Comparison of ENCODE assay signal across 9 mouse cellular contexts in genomic region chr2:153496301-153496700, GRCm38 (mm10). TPM values are rescaled to one million over a fixed set of nuclear protein-coding genes. Genes with fewer than 3 reads are reported as not detected.
A peak's percentile ranks its signal among the peaks of the same experiment; 100 is the strongest.
DNase-seq lines count a peak whose midpoint lies in the region; ATAC-seq and TF ChIP-seq lines count a peak whose summit lies in the region.
"Had no signal": no experiment of that assay in that cellular context is flagged by ENCODE, and none has a peak within 500 bp of the region (broad histone marks: within the 10 kb centered on the region; RNA-seq: fewer than 3 reads in every experiment).

No protein-coding gene starts in this region.

- 91% methylated on average over 6 of the region's 6 CpGs for WGBS in lung, postnatal 0 days
- WGBS in forebrain, embryonic 13.5 days: 82% methylated on average over 6 of the region's 6 CpGs
- 83% methylated on average over 6 of the region's 6 CpGs for WGBS in liver, adult 2 months
- 82% methylated on average over 6 of the region's 6 CpGs for WGBS in neural tube, embryonic 12.5 days

- peaks cover 9% of the 10 kb centered on the region; the same call in 1 of the 2 replicates for H3K4me1 ChIP-seq in lung, postnatal 0 days (ENCODE audit: insufficient read depth, low read depth, low read length)
- H3K4me1 ChIP-seq in forebrain, embryonic 13.5 days: peaks cover 57% of the 10 kb centered on the region
- H3K4me1 ChIP-seq in liver, adult 2 months (ENCODE audit: control insufficient read depth, insufficient read depth, low read length): peaks cover 13% of the 10 kb centered on the region; the same call in 1 of the 2 replicates
- H3K4me1 ChIP-seq in neural tube, embryonic 12.5 days: peaks cover 52% of the 10 kb centered on the region

- no peak overlapping the region for H3K27ac ChIP-seq in lung, postnatal 0 days (ENCODE audit: low read length)
- peak overlapping the region; percentile 83 for H3K27ac ChIP-seq in forebrain, embryonic 13.5 days
- no peak overlapping the region for H3K27ac ChIP-seq in liver, adult 2 months (replicated peaks; ENCODE audit: insufficient read depth, low read depth, low read length)
- H3K27ac ChIP-seq in neural tube, embryonic 12.5 days: 0 out of 2 replicates have a peak overlapping the region, but pooled peaks have one; percentile 42

- TF ChIP-seq CTCF in lung, postnatal 0 days (IDR thresholded peaks at IDR 0.05): no peak
- TF ChIP-seq CTCF in liver, adult 2 months (IDR thresholded peaks at IDR 0.05; ENCODE audit: low read depth, low read length): no peak

- H3K9ac ChIP-seq in lung, postnatal 0 days (replicated peaks; ENCODE audit: low read depth): no peak overlapping the region
- H3K9ac ChIP-seq in forebrain, embryonic 13.5 days: no peak overlapping the region
- H3K9ac ChIP-seq in liver, adult 2 months (ENCODE audit: low read depth, low read length): no peak overlapping the region
- H3K9ac ChIP-seq in neural tube, embryonic 12.5 days: peak overlapping the region; percentile 35; the same call in 1 of the 2 replicates

- no peaks in the 10 kb centered on the region for H3K36me3 ChIP-seq in lung, postnatal 0 days (ENCODE audit: insufficient read depth, low read length)
- no peaks in the 10 kb centered on the region for H3K36me3 ChIP-seq in forebrain, embryonic 13.5 days (ENCODE audit: poor library complexity, severe bottlenecking)
- no peaks in the 10 kb centered on the region for H3K36me3 ChIP-seq in liver, adult 2 months (ENCODE audit: control insufficient read depth, insufficient read depth, low read length)
- H3K36me3 ChIP-seq in neural tube, embryonic 12.5 days: no peaks in the 10 kb centered on the region

- no peak overlapping the region for H3K4me3 ChIP-seq in lung, postnatal 0 days (ENCODE audit: low read depth, low read length)
- no peak overlapping the region for H3K4me3 ChIP-seq in forebrain, embryonic 13.5 days
- no peak overlapping the region for H3K4me3 ChIP-seq in liver, adult 2 months (ENCODE audit: insufficient read depth, low read depth, low read length)
- H3K4me3 ChIP-seq in neural tube, embryonic 12.5 days: no peak overlapping the region

- TF ChIP-seq POLR2A in liver, adult 2 months (IDR thresholded peaks at IDR 0.05; ENCODE audit: extremely low read depth, insufficient read depth, low read length): no peak

- no peak overlapping the region for H3K4me2 ChIP-seq in lung, postnatal 0 days (replicated peaks; ENCODE audit: low read depth, low read length)
- no peak overlapping the region for H3K4me2 ChIP-seq in forebrain, embryonic 13.5 days
- no peak overlapping the region for H3K4me2 ChIP-seq in neural tube, embryonic 12.5 days (replicated peaks)

- H3K27me3 ChIP-seq in lung, postnatal 0 days (replicated peaks; ENCODE audit: insufficient read depth, low read length): 0 out of 2 replicates have a peak, but pooled peaks cover 3% of the 10 kb centered on the region
- 0 out of 2 replicates have a peak, but pooled peaks cover 8% of the 10 kb centered on the region for H3K27me3 ChIP-seq in forebrain, embryonic 13.5 days
- no peaks in the 10 kb centered on the region for H3K27me3 ChIP-seq in liver, adult 2 months (ENCODE audit: control insufficient read depth, insufficient read depth, low read length)
- peaks cover 54% of the 10 kb centered on the region for H3K27me3 ChIP-seq in neural tube, embryonic 12.5 days (replicated peaks)

- ATAC-seq in lung, postnatal 0 days: no peak
- no peak for ATAC-seq in forebrain, embryonic 13.5 days
- no peak for ATAC-seq in neural tube, embryonic 12.5 days (ENCODE audit: low FRiP score, low read depth)

- no peak for TF ChIP-seq EP300 in lung, postnatal 0 days (IDR thresholded peaks at IDR 0.05)

- no peaks in the 10 kb centered on the region for H3K9me3 ChIP-seq in lung, postnatal 0 days (ENCODE audit: low read length)
- no peaks in the 10 kb centered on the region for H3K9me3 ChIP-seq in forebrain, embryonic 13.5 days (replicated peaks)
- H3K9me3 ChIP-seq in neural tube, embryonic 12.5 days: no peaks in the 10 kb centered on the region

- H3K79me2 ChIP-seq in liver, adult 2 months (ENCODE audit: control insufficient read depth, insufficient read depth, low read length): no peaks in the 10 kb centered on the region

- DNase-seq in lung, postnatal 0 days (ENCODE audit: low spot score): peak; percentile 23
- DNase-seq in lung, postnatal 4 days: no peak
- peak; percentile 12 for DNase-seq in liver, adult 2 months (ENCODE audit: extremely low read depth, low read depth, low spot score)
- DNase-seq in adrenal gland, adult 18-20 months (ENCODE audit: low spot score in 2 of 2): no peak
- no peak for DNase-seq in frontal cortex, postnatal 25 days (ENCODE audit: low spot score in 2 of 2)
- no peak for DNase-seq in layer of hippocampus, postnatal 25 days (ENCODE audit: extremely low spot score in 1 of 2, low spot score in 1 of 2)

RNA-seq across cellular contexts. Expression of gene 4930404H24Rik, which starts 3.7 kb away (rescaled TPM):
- polyA plus RNA-seq in lung, postnatal 0 days (2015; fragmentation: Nextera tagmentation; extraction: Ambion mirVana): not detected in 2 replicates
- polyA plus RNA-seq in forebrain, embryonic 13.5 days (2015; fragmentation: Nextera tagmentation; extraction: Ambion mirVana): not detected in 2 replicates
- total RNA-seq in liver, adult 2 months (2014; rRNA removed): not detected in 2 replicates
- polyA plus RNA-seq in liver, adult 2 months (2012; rRNA removed): not detected in 2 replicates
- polyA plus RNA-seq in neural tube, embryonic 12.5 days (2016; fragmentation: Nextera tagmentation; extraction: Ambion mirVana): not detected in 2 replicates
- not detected for total RNA-seq in adrenal gland, adult 18-20 months (2021)
- total RNA-seq in layer of hippocampus, postnatal 25 days (2021): not detected
- total RNA-seq: gastrocnemius, adult 18-20 months had no signal

RNA-seq across cellular contexts. Expression of gene Nol4l, which starts 33.5 kb away (rescaled TPM):
- polyA plus RNA-seq in lung, postnatal 0 days (2015; fragmentation: Nextera tagmentation; extraction: Ambion mirVana): 8.3 and 9.9 TPM in 2 replicates
- polyA plus RNA-seq in forebrain, embryonic 13.5 days (2015; fragmentation: Nextera tagmentation; extraction: Ambion mirVana): 32.1 and 36.7 TPM in 2 replicates
- total RNA-seq in liver, adult 2 months (2014; rRNA removed): 0.18 and 0.34 TPM in 2 replicates
- 0.44 and 0.80 TPM in 2 replicates for polyA plus RNA-seq in liver, adult 2 months (2012; rRNA removed)
- 36.3 and 39.9 TPM in 2 replicates for polyA plus RNA-seq in neural tube, embryonic 12.5 days (2016; fragmentation: Nextera tagmentation; extraction: Ambion mirVana)
- total RNA-seq in adrenal gland, adult 18-20 months (2021): 10 to 100 TPM in 1 of 2 experiments, 1 to 10 TPM in 1; 9.4 to 13.2 TPM
- total RNA-seq in layer of hippocampus, postnatal 25 days (2021): 10 to 100 TPM; 42.7 to 48.9 TPM

Comparison
In these comparisons a context has a peak if more than half of its experiments do, and no peak if none do; other contexts are left out.
1. DNase-seq: peak in lung, postnatal 0 days (single experiment) and liver, adult 2 months (single experiment); none in lung, postnatal 4 days (0 of 2), adrenal gland, adult 18-20 months (0 of 2), frontal cortex, postnatal 25 days (0 of 2) and layer of hippocampus, postnatal 25 days (0 of 2).
2. H3K27ac ChIP-seq: peak in forebrain, embryonic 13.5 days (single experiment) and neural tube, embryonic 12.5 days (single experiment); none in lung, postnatal 0 days (single experiment) and liver, adult 2 months (single experiment).